Mouse (Mus musculus): ENCODE results near the gene Cideb.

Gene Cideb

DNA sequence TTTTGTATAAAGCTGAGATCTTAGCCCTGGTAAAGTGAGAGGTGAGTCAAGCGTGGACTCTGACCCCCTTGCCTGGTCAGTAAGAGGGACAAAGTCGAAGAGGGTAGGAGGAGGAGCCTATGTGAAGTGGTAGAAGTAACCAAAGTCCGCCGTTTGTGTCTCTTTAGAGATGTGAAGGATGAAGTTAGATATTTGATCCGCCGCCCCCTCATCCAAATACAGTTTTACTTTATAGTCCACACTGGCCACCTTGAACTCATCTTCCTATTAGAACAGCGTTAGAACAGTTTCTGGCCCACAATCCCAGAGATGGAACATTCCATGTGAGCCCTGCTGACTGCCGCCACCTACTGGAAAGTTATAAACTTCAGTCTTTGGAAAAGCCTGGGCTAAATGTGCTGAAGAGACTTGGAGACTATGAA is at the start of gene Cideb:
Cideb (minus strand) TSS at position 96 of the 422 bp plus-strand sequence.
- peak in 1 of 2 experiments; percentile 44 for DNase-seq (ENCODE audit: low spot score in 2 of 2)

DNA sequence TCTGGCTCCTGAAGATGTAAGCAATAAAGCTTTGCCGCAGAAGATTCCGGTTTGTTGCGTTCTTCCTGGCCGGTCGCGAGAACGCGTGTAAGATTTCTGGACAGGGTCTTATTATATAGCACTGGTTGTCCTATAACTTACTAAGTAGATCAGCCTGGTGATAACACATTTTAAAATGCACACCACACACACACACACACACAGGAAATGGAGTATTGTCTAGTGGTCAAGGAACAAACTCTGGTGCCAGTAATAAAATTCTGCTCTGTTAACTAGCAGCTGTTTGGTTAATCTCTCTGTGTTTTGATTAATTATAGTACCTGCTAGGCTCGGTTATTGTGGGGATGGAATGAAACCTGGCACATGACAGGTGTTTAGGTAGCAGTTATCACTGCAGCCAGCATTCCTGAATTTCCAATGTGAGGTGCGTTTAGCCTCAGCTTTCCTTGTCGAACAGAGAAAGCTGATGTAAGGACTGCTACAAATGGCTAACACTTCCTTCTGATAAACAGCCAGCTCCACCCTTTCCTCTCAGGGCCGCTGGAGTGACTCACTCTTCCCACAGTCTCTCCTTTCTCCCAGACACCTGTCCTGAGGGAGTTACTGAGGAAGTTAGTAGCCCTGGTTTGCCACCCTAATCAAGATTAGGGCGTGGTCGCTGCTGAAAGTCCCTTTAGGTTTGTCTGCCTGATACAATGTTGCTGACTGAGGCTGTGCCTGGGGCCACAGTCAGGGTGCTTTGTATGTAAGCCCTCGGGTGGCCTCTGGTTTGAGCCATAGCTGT is 37.3 kb upstream of the Cideb start:
- no peak for DNase-seq (ENCODE audit: low spot score in 2 of 2)

DNA sequence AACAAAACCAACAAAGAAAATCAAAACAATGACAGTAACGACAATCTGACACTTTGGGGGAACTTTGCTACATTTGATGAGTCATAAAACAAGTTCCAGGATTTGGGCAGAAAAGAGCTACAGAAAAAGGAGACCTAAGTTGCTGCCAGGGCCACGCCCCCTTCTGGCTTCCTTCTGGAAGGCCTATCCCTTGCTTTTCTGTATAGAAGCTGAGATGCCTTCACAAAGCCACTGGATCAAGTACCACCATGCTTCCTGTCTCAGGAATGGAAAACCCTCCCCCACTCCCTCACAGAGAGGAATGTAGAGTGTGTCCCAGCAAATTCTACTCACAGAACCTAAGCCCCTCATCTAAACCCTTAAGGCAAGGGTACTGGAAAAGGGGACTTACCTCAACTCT is 35.7 kb upstream of the Cideb start:
- DNase-seq (ENCODE audit: low spot score in 2 of 2) = no peak

DNA sequence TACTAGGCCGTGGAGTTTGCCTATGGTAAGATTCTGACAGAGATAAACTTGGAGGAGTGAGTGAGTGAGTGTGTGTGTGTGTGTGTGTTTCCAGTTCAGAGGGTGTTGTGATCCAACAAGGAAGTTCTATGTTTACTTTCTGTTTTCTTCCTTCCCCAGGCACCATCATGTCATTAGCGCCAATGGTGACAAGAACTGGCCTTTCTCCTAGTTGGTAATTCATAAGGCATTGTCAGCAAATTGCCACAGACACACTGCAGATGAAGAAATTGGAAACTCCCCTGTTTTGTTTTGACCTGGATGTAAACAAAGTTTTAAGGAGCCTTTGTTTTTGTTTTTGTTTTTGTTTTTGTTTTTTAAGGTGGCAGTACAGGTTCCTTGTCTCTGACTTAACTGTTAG is 35.2 kb upstream of the Cideb start:
- DNase-seq (ENCODE audit: low spot score in 2 of 2) = no peak

DNA sequence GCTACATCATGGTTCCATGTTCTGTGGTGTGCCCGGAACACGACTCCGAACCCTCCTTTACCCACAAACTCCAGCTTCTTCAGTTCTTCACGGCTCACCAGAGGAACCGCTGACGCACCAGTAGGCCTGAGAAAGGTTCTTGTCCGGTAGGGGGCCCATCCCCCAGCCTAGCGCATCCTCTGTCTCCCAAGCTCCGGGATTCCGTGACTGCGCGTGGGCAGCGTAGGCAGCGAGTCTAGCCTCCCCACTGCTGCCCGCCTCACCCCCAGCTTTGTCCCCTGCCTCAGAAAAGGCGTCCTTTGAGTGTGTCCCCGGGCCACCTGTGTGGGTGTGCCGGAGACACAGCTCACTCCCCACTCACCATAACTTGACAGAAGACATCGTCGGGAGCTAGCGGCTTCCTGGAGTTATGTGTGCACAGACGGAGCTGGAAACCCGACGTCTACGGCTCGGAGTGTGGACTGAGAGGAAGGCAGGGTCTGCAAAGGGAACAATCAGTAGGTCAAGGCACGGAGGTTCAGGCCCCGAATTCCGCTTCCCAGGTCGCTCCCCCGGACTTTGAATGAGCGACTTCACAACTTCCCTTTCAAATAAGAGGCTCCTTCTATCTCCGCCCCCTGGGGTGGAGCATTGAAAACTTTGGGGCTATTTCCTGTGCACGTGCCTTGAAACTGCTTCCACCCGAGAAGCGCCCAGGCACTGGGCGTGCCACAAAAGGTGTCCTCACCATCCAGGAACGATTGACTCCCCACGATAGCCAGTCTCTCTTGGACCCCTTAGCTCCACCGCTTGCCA is 30.2 kb upstream of the Cideb start, which contains the start of gene Ripk3:
Ripk3 (minus strand) TSS at position 610 of the 795 bp plus-strand sequence.
- no peak for DNase-seq (ENCODE audit: low spot score in 2 of 2)

DNA sequence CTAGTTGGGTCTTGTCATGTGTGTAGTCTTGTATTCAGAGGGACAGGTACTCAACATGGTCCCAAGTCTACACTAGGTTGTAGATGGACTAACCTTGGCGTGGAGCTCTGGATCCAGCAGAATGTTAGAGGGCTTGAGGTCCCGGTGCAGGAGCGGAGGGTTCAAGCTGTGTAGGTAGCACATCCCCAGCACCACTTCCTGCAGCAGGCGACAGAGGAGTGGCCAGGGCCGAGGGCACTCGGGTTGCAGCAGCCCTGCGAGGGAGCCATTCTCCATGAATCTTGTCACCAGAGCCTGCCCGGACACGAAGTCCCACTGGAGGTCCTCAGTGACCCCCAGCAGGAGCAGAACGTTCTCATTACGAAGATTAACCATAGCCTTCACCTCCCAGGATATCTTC is 29.5 kb upstream of the Cideb start:
- DNase-seq (ENCODE audit: low spot score in 2 of 2) = no peak

DNA sequence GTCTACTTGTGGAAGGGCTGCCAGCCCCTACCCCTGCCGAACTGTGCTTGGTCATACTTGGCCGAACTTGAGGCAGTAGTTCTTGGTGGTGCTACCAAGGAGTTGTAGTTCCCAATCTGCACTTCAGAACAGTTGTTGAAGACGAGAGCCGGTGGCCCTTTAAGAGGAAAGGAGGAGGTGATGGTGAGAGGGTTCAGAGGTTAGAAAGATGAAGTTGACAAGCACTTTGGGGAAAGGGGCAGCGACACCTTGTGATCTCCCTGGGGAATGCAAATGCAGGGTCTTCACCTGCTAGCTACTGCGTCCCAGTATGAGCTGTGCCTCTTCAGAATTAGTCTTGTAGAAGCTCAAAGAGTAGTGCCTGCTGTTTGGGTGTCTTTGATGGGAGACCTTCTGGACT is 26.9 kb upstream of the Cideb start:
- DNase-seq (ENCODE audit: low spot score in 2 of 2) = no peak

DNA sequence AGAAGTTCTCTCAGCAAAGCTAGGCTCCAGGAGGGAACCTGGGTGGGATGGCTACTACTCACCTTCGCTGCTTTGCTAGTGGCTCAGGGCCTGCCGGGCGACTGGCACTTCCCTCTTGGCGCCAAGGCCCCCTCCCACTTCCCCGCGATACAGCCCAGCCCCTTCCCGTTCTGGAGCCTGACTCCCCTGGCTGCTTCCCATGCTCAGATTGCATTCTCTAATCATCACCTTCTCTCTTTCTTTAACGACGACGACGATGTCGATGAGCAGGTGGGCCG is 25.6 kb upstream of the Cideb start, which contains the start of gene Adcy4:
Adcy4 (minus strand) TSS at position 138 of the 278 bp plus-strand sequence.
- DNase-seq (ENCODE audit: low spot score in 2 of 2) = no peak

DNA sequence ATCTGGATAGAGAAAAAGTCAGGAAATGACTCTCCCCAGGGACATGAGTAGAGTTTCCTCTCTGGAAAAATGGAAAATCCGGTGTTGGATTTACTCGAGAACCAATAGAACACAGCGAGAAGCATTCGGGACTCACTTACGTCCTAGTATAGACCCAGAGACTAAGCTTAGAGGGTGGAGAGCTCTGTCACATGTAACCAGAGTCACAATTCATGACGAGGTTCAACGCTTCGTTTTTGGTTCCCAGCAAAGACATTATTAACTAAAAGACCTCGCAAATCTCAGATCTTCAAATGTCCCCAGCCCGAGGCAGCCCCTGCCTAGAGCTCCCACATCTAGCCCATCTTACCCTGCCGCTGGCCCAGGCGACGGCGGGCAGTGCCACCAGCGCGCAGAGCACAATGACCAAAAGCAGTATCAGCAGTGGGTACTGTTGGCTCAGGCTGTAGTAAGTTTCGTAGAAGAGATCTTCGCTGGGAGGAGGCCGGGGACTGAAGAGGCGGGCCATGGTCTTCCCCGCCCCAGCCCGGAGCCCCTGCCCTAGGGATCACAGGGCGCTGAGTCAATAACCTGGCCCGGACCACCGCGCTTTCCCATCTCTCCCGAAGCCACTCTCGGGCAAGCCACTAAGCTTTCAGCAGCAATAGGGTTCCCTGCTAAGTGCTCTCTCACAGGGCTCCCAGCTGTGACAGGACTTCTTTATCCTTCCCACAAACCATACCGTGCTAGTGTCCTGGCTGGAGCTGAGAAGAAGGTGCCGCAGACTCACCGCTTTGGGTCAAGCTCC is 25.1 kb upstream of the Cideb start:
- DNase-seq (ENCODE audit: low spot score in 2 of 2) = no peak

DNA sequence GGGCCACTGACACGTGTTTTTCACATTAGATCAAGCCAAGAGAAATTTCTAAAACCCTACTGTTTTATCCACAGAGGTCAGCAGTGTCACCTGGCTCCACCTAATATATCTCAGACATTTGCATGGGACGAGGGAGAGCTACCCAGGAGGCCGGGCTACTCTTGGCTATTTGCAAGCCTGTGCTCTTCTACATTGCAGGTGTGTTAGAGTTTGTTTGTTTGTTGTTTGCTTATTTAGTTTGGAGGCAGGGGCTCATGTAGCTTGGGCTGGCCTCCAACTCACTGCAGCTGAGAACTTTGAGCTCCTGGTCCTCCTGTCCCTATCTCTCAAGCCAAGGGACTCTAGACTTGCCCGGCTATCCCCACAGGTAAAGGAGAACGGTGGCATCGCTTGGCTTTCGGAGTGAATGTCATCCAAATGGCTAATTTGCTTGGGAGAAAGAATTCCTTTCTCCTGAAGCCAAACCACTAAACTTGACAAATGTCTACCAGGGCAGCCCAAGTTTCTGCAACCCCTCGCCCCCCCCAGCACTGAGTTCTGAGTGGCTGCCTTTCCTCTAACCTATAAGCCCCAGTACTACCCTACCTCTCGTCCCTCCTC is 24.2 kb upstream of the Cideb start:
- DNase-seq (ENCODE audit: low spot score in 2 of 2) = no peak

DNA sequence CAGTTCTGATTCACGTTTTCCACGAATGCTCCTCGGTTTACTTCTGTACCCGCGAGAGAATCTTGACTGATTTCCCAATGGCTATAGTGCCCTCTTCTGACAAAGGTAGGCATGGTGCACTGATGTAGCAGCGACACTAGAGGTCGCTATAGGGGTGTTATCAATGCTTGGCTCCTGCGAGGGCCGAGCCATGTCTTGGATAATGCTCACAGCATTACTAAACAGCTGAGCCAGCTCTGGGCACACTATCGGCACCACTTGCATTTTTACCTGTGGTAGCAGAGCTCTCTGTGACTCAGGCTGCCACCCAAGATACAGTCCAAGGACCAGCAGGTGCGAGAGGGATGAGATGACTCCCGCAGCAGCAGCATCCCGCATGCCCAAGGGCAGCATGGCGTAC is 23.1 kb upstream of the Cideb start:
- DNase-seq (ENCODE audit: low spot score in 2 of 2) = peak in 1 of 2 experiments; percentile 57

DNA sequence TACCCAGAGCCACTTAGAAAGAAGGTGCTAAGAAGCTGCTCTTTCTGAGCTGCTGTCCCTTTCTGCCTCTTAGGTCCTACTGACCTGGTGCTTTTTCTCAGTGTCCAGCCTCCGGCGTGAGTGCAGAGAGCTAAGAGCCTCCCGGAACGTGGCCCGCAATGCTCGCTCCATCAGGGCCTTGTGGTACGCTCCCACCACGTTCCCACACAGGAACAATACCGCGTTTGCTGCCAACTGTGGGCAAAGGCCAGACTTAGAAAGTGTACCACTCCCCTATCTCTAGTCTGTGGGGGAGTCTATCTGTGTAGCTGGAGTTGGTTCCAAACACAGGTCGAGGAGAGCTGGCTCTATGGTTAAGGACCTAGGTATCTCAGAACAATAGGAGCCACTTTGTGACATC is 22.5 kb upstream of the Cideb start:
- no peak for DNase-seq (ENCODE audit: low spot score in 2 of 2)

DNA sequence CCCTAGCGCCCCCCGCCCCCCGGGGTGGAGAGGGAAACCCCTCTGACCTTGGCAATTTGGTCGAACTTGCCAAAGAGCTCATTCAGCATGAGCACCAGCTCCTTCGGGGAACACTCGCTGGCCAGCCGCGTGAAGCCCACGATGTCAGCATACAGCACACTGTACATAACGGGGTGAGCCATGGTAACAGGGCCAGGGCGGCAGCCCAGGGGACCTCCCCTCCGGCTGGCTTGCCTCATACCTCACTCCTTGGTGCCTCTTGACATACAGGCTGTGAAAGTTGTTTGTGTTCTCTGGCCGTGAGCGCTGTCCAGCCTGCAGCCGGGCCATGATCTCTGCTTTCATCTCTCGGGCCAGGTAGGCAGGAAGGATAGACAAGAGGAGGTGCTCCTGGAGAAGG is 21.4 kb upstream of the Cideb start:
- DNase-seq (ENCODE audit: low spot score in 2 of 2) = no peak

DNA sequence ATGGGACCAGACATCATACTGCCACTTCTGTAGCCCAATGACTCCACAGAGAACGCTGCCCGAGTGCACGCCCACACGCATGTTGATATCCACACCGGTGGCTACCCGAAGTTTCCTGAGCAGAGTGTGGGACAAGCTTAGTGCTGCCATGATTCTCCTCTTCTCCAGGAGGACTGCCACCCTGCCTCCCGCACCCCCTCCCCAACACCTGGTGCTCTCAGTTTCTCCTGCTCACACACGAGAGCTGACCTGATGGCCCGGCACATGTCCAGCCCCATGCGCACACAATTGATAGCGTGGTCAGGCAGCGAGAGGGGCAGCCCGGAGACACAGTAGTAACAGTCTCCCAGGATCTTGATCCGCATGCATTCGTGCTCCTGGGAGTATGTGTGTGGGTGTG is 20.4 kb upstream of the Cideb start:
- no peak for DNase-seq (ENCODE audit: low spot score in 2 of 2)

DNA sequence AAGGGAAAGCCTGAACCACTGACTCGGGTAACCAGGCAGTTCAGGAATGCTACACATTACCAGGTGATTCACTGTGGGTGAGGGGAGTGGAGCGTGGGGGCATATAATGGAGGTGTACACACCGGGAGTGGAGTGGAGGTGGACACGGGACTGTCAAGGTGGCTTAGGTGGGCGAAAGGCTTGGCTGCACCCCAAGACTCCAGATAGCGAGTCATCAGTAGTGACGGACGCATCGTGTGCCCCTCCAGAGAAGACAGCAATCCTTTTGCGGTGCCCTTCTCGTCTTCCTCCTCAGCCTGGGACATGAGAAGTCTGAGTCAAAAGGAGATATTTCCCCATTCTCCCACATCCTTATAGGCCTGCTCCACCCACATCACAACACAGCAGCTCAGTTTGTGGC is 19.5 kb upstream of the Cideb start:
- DNase-seq (ENCODE audit: low spot score in 2 of 2) = no peak

DNA sequence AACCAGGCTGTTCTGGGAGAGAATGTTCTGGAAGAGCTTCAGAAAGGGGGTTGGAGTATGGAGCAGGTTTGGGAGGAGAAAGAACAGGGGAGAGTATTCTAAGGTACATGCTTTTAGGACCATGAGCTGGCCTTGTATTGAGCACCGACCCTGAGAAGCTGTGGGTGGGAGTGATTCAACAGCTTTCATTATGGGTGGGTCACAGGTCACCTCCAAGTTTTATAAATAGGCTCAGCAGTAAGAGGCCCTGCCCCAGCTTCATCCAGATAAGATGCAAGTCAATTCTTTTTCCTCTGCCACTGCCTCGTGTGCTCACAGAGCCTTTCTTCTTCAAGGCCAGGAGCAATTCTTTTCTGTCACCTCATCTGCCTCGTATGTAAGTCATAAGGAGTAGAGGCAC is 18.9 kb upstream of the Cideb start:
- no peak for DNase-seq (ENCODE audit: low spot score in 2 of 2)

DNA sequence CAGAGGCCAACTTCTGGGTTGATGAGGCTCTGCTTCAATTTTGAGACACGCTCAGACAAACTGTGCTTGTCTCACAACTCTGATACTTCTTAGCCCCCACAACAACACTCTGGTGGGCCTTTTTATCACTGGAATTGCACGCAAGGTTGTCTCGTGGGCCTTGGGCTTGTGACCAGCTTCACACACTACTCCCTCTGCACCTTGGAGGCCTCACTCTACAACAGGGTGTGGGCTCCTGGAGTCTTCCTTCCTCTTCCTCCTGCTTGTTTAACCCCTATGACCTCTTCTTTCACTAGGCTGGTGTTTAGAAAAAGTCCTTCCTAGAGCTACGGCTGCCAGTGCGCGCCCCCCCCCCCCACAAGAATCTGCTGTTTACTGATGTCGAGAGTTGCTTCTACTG is 18.5 kb upstream of the Cideb start:
- DNase-seq (ENCODE audit: low spot score in 2 of 2) = no peak

DNA sequence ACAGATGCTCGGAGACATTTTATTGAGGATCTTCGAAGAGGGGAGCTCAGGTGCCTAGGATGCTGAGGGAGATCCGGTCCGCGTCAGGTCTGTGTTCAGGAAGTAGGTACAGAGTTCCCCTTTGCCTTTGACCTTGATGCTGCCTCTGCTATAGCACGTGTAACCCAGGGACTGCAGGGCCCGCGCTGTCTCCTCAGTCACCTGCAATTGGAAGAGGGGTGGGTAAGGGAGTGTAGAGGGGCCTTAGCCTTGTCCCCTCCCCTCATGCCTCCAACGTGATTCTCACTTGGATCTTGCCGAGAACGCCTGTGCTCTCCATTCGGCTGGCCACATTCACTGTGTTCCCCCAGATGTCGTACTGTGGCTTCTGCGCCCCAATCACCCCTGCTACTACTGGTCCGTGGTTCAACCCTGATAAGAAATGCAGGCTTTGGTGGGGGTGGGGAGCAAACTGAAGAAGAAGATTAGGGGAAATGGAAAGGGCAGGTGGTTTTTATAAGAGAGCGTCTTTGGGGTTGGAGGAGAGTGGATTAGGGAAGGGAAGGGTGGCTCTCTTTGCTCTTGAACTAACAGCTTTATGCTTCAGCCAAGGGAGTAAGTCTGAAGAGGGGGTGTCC is 10.9 kb upstream of the Cideb start:
- DNase-seq (ENCODE audit: low spot score in 2 of 2) = no peak

DNA sequence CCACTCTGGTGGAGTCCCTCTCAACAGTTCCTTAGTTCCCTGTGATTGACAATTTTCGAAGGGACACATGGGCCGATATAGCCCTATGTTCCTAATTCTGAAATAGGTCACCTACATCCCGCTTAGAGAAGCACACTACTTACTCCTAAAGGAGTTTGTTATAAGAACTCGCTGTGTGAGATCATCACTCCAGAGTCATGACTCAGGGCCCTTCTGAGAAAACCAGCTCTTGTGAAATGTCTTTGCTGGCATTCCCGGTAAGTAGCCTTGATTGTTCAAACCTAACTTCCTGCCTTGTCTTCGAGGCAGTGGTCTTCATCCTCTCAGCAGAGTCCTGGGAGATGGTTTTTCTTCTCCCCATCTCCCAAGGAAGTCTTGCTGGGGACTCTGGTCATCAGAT is 10.3 kb upstream of the Cideb start:
- DNase-seq (ENCODE audit: low spot score in 2 of 2) = no peak

DNA sequence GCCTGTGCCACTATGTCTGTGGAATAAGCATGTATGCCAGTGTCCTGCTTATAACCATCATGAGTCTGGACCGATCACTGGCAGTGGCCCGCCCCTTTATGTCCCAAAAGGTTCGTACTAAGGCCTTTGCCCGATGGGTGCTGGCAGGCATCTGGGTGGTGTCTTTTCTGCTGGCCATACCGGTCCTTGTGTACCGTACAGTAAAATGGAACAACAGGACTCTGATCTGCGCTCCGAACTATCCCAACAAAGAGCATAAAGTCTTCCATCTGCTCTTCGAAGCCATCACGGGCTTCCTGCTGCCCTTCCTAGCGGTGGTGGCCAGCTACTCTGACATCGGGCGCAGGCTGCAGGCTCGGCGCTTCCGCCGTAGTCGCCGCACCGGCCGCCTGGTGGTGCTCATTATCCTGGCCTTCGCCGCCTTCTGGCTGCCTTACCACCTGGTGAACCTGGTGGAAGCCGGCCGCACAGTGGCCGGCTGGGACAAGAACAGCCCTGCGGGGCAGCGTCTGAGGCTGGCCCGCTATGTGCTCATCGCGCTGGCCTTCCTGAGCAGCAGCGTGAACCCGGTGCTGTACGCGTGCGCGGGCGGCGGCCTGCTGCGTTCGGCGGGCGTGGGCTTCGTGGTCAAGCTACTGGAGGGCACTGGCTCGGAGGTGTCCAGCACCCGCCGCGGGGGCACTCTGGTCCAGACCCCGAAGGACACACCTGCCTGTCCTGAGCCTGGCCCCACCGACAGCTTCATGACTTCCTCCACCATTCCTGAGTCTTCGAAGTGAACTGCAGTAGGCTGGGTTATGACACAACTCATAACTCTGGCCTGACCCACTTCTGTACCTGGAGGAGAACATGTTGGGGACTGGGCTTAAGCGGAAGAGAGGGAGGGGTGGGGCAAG is 9.5 kb upstream of the Cideb start:
- peak in 1 of 2 experiments; percentile 28 for DNase-seq (ENCODE audit: low spot score in 2 of 2)

DNA sequence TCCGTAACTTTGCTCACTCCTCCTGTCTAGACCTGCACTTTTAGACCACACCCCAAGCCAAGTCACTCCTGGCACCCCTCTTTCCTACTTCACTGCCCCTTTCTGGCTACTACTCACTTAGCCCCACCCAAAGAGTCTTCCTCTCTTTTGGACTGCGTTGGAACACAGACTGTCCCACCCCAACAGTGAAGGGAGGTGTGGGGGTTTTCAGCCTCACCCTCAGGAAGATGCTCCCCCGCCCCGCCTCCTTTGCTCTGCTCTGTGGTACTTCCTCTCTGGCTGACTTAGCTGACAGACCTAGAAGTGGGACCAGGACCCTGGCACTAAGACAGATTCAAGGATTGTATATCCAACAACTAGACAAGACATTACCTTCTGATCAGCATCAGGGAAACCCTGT is 7.4 kb upstream of the Cideb start, which contains the start of gene Ltb4r1:
Ltb4r1 (plus strand) TSS at position 267 of the 400 bp plus-strand sequence.
- DNase-seq (ENCODE audit: low spot score in 2 of 2) = no peak
